Mouse (Mus musculus) large intestine, adult 2 months (tissue): Measurements from ENCODE around the gene Sun3. TPM values are rescaled to one million over a fixed set of nuclear protein-coding genes. Genes with fewer than 3 reads are reported as not detected.

Experiments used
- DNase-seq: peaks from one replicate; pipeline ENCODE4 v3.0.0-alpha.2; 2012; ENCODE audit warnings: low read depth, low spot score
- WGBS: fragments of 180-500 bp; shearing (Covaris S2); methylation state at CpG from one replicate; pipeline ENCODE4 v1.1.7; 2018; 5-methylcytosine and 5-hydroxymethylcytosine counted together
- polyA plus RNA-seq: library from polyadenylated mRNA; depleted of rRNA; stranded (reverse); fragments of >200 nt; gene quantifications from 2 replicates; pipeline ENCODE4 v1.2.3, GENCODE M21; 2012; rRNA removed

Gene Sun3
- 0.26 and 0.51 TPM in 2 replicates for polyA plus RNA-seq

GRCm38 (mm10) chr11:9048703-9049060, at the start of gene Sun3:
TSS of gene Sun3 (minus strand) at chr11:9048991.
- peak; percentile 29 for DNase-seq
- WGBS: 2% methylated on average over 18 of the region's 18 CpGs

GRCm38 (mm10) chr11:9076444-9076843, 27.7 kb upstream of the Sun3 start:
- DNase-seq: no peak
- 90% methylated on average over 3 of the region's 3 CpGs for WGBS

- 53% methylated on average over 5 of the region's 5 CpGs for WGBS
These were observed 11.7 kb upstream of the Sun3 start for GRCm38 (mm10) chr11:9060484-9060883.

GRCm38 (mm10) chr11:9060029-9060428, 11.2 kb upstream of the Sun3 start:
- 79% methylated on average over 1 of the region's 1 CpGs for WGBS
- no peak for DNase-seq

More at GRCm38 (mm10) chr11:9060484-9060883, 11.7 kb upstream of the Sun3 start:
- DNase-seq: no peak

- 87% methylated on average over 4 of the region's 4 CpGs for WGBS
- no peak for DNase-seq
These were observed 8.9 kb upstream of the Sun3 start for GRCm38 (mm10) chr11:9057711-9058110.

- 78% methylated on average over 2 of the region's 2 CpGs for WGBS
- DNase-seq: no peak
These were observed 8.1 kb upstream of the Sun3 start for GRCm38 (mm10) chr11:9056937-9057336.

GRCm38 (mm10) chr11:9051895-9052294, 3.1 kb upstream of the Sun3 start:
- 27% methylated on average over 2 of the region's 2 CpGs for WGBS
- peak; percentile 27 for DNase-seq

GRCm38 (mm10) chr11:9050241-9050640, 1.4 kb upstream of the Sun3 start:
- WGBS: 83% methylated on average over 4 of the region's 4 CpGs
- no peak for DNase-seq

- WGBS: 4% methylated on average over 21 of the region's 21 CpGs
- peak; percentile 70 for DNase-seq
These were observed 634 bp downstream of the Sun3 start, which contains the start of gene Gm11992 for GRCm38 (mm10) chr11:9048011-9048702. TSS of gene Gm11992 (plus strand) at chr11:9048594.

GRCm38 (mm10) chr11:9047044-9047443, 1.7 kb downstream of the Sun3 start:
- no peak for DNase-seq
- WGBS: 69% methylated on average over 5 of the region's 5 CpGs

- DNase-seq: no peak
- WGBS: 76% methylated on average over 2 of the region's 2 CpGs
These were observed 2.2 kb downstream of the Sun3 start for GRCm38 (mm10) chr11:9046546-9046945.

GRCm38 (mm10) chr11:9031530-9031929, 17.3 kb downstream of the Sun3 start:
- 83% methylated on average over 2 of the region's 2 CpGs for WGBS
- no peak for DNase-seq

GRCm38 (mm10) chr11:9025211-9025610, 23.6 kb downstream of the Sun3 start:
- 61% methylated on average over 3 of the region's 3 CpGs for WGBS

GRCm38 (mm10) chr11:9024782-9025181, 24.0 kb downstream of the Sun3 start:
- DNase-seq: no peak
- WGBS: 71% methylated on average over 7 of the region's 7 CpGs

More at GRCm38 (mm10) chr11:9025211-9025610, 23.6 kb downstream of the Sun3 start:
- DNase-seq: no peak

GRCm38 (mm10) chr11:9020207-9020606, 28.6 kb downstream of the Sun3 start:
- DNase-seq: no peak
- 40% methylated on average over 5 of the region's 5 CpGs for WGBS

- no peak for DNase-seq
- WGBS: 69% methylated on average over 6 of the region's 6 CpGs
These were observed 30.1 kb downstream of the Sun3 start for GRCm38 (mm10) chr11:9018491-9019267.

- DNase-seq: peak; percentile 7
- WGBS: 29% methylated on average over 3 of the region's 3 CpGs
These were observed 34.1 kb downstream of the Sun3 start for GRCm38 (mm10) chr11:9014740-9015139.

- no peak for DNase-seq
- under 1% methylated on average over 3 of the region's 3 CpGs for WGBS
These were observed 37.4 kb downstream of the Sun3 start for GRCm38 (mm10) chr11:9011348-9011747.

- under 1% methylated on average over 43 of the region's 43 CpGs for WGBS
- peak; percentile 67 for DNase-seq
These were observed 37.9 kb downstream of the Sun3 start, which contains the start of gene Hus1 for GRCm38 (mm10) chr11:9010853-9011339. TSS of gene Hus1 (minus strand) at chr11:9011191.

- peak; percentile 7 for DNase-seq
- WGBS: under 1% methylated on average over 7 of the region's 7 CpGs
These were observed 38.4 kb downstream of the Sun3 start for GRCm38 (mm10) chr11:9010416-9010815.

- DNase-seq: no peak
These were observed 40.0 kb downstream of the Sun3 start for GRCm38 (mm10) chr11:9008761-9009160.

More at GRCm38 (mm10) chr11:9008761-9009160, 40.0 kb downstream of the Sun3 start:
- WGBS: 93% methylated on average over 5 of the region's 5 CpGs
